Mouse (Mus musculus): ENCODE measurements around the gene Stk39. TPM values are rescaled to one million over a fixed set of nuclear protein-coding genes. Genes with fewer than 3 reads are reported as not detected.
A peak's percentile ranks its signal among the peaks of the same experiment; 100 is the strongest.

The Stk39 gene
- total RNA-seq, 2 experiments from 2014 or later: 0.36 TPM; not detected in 1

GRCm38 (mm10) chr2:68387824-68388582 lies 84.1 kb downstream of the Stk39 start:
- no peak for ATAC-seq (replicated peaks; ENCODE audit: poor library complexity, severe bottlenecking)

- no peak for ATAC-seq (replicated peaks; ENCODE audit: poor library complexity, severe bottlenecking)
Observed at GRCm38 (mm10) chr2:68386313-68386863, 85.7 kb downstream of the Stk39 start.

GRCm38 (mm10) chr2:68385654-68386312 lies 86.3 kb downstream of the Stk39 start:
- ATAC-seq (replicated peaks; ENCODE audit: poor library complexity, severe bottlenecking): no peak

DNA sequence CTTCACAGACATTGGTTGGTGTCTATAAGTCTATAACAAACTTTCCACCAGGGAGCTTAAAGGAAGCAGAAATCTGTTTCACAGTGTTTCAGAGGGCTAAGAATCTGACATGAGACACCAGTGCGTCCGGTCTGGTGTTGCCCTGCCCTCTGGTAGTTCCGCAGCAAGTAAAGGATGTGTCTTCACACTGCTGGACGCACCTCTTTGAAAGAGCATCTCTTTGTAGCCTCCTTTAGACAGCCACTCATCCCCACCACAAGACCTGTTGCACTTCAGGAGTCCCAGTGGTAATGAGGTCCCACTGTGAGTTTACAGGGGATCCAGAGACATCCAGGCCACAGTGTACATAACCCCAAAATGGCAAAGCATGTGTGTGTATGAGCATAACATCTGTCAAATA lies 88.1 kb downstream of the Stk39 start:
- ATAC-seq (replicated peaks; ENCODE audit: poor library complexity, severe bottlenecking): no peak

DNA sequence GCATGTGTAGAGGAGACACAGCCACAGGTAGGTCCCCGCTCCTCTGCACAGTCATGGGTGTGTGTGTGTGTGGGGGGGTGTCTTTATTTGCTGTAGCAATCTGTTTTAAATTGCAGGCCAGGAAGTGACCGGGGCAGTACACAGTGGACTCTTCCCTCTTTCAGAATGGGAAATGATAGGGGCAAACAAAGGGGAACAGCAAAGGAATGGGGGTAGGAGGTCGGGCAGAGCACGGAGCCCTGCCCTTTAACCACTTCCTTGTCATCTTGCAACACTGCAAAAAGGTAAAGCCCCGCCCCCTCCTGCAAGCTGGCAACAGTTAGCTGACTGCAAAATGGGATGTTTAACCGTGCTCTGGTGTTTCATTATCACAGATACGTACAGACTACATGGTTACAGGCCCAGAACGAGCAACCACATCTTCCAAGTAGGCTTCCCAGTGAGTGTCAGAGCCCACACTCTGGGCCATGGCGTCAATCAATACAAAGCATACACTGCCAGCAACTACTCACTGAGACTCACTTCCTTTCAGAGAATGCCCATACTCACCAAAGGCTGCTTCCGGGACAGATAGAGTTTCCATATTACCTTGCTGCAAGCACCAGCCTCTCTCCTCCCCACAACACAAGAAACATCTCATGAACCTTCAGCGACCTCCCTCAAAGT lies 89.5 kb downstream of the Stk39 start:
- ATAC-seq (replicated peaks; ENCODE audit: poor library complexity, severe bottlenecking): peak; percentile 84

DNA sequence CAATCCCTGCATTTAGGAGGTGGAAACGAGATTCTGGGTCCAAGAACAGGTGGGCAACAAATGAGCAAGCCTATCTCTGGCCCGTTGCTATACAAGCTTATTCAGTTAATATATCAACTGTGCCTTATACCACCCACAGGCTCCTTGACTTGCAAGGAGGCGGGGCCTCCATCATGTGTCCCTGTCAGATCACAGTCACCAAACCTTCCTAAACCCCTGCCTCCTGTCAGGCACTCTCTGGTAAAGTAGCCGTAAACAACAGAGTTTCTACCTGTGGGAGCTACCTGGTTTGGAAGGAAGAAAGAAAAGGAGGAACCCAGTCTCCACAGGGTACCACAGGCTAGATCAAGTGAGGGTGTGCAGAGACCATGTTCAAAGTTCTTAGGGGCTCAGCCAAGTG lies 90.2 kb downstream of the Stk39 start:
- no peak for ATAC-seq (replicated peaks; ENCODE audit: poor library complexity, severe bottlenecking)

DNA sequence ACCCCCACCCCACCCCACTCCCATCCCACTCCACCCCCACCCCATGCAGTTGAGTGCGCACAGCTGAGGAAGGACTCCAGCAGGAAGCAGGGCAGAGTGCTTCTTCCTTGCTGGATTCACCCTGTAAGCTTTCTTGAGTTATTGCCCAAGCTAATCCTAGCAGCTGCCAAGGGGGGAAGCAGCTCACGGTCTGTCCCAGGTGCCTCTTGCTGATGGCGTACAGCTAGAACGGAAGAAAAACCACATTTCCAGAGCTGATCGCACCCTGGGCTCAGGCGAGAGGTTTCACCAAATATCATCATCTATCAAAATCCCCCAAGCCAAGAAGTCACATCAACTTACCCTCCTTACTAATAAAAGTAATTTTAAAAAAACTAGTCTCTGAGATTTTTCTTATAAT lies 90.9 kb downstream of the Stk39 start:
- ATAC-seq (replicated peaks; ENCODE audit: poor library complexity, severe bottlenecking): peak; percentile 61

GRCm38 (mm10) chr2:68379631-68380030 lies 92.4 kb downstream of the Stk39 start:
- ATAC-seq (replicated peaks; ENCODE audit: poor library complexity, severe bottlenecking): no peak

DNA sequence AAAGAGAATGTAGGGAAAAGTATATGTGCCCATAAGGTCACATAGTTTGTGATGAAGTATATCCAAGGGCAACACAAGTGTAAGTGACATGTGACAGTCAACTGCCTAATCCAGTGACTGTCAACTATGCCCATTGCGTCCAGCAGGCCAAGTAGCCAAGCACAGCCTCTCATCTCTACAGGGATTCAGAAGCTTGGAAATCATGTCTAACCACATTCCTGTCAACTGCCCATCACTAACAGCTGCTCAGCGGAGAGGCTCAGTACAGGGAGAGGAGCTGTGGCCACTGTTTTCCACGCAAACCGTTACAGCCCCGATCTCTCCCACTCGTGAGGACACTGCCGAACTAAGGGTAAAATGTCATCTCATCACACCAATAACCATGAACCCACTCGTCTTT lies 93.7 kb downstream of the Stk39 start:
- no peak for ATAC-seq (replicated peaks; ENCODE audit: poor library complexity, severe bottlenecking)

- no peak for ATAC-seq (replicated peaks; ENCODE audit: poor library complexity, severe bottlenecking)
Observed at GRCm38 (mm10) chr2:68377251-68377681, 94.8 kb downstream of the Stk39 start.

GRCm38 (mm10) chr2:68376660-68377059 lies 95.4 kb downstream of the Stk39 start:
- no peak for ATAC-seq (replicated peaks; ENCODE audit: poor library complexity, severe bottlenecking)

GRCm38 (mm10) chr2:68374202-68374601 lies 97.9 kb downstream of the Stk39 start:
- ATAC-seq (replicated peaks; ENCODE audit: poor library complexity, severe bottlenecking): no peak

GRCm38 (mm10) chr2:68371912-68372311 lies 100.2 kb downstream of the Stk39 start:
- no peak for ATAC-seq (replicated peaks; ENCODE audit: poor library complexity, severe bottlenecking)

GRCm38 (mm10) chr2:68370326-68370725 lies 101.7 kb downstream of the Stk39 start:
- ATAC-seq (replicated peaks; ENCODE audit: poor library complexity, severe bottlenecking): peak; percentile 31; the same call in 1 of the 2 replicates

GRCm38 (mm10) chr2:68369080-68369479 lies 103.0 kb downstream of the Stk39 start:
- no peak for ATAC-seq (replicated peaks; ENCODE audit: poor library complexity, severe bottlenecking)

DNA sequence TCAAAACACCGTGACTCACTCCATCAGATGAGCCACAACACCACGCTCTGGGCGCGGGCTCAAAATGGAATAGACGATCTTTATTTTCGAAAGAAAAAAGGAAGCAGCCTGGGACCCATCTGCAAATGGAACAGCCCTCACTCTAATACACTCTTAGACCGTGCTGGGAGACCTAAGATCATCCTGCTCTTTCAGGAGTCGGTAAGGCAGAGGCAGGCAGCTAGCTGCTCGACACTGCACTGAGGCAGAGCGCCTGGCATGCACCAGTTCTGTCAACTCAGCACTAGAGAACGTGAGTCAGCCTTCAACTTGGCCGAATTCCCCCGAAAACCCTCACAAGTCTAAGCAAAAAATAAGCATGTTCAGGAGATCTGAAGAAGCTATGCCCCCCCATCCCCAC lies 104.1 kb downstream of the Stk39 start:
- no peak for ATAC-seq (replicated peaks; ENCODE audit: poor library complexity, severe bottlenecking)

DNA sequence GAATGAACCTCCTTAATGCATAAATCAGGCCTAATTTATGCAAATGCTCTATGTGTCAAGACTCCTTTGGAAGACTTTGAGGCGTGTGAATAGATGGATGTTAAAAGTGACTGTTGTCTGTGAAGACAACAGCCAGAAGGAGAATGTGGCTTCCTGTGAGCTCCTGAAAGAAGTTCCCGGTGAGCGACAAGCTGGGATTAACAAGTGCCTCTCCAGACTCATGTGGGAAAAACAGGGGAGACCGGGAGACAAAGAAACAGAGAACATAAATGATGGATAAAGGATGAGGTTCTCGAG lies 105.2 kb downstream of the Stk39 start:
- ATAC-seq (replicated peaks; ENCODE audit: poor library complexity, severe bottlenecking): no peak

DNA sequence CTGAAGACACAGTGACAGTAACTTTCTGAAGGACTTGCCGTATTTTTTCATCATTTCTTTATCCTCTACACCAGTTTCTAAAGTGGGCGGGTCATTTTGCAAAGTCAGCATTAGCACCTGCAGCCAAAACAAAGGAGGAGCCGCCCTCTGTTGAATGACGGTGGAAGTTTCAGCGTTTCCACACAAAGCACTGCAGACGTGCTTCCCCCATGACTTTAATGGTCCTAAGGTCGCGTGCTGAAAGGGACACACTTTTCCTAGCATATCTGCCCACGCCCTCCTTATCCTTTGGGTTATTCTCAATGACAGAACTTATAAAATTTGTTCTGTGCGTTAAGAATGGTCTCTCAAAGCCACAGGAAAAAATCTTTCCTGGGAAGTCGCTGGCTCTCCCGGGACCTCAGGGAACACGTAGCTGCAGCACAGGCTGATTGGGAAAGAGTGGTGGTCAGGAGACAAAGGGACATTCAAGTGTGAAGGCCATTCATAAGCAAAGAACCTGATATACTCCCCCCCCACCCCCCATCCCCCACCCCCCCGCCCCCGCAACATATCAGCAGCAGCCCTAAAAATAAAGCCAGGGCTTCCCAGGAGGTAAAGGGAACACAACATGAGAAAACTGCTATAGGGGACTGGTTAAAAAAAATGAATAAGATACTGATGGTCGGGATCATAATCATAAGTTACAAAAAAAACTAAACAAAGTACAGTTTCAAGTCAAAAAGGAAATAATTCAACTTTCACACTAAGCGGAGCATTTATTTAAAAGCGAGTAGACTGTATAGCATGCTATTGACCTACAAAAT lies 105.8 kb downstream of the Stk39 start:
- peak; percentile 58 for ATAC-seq (replicated peaks; ENCODE audit: poor library complexity, severe bottlenecking)

DNA sequence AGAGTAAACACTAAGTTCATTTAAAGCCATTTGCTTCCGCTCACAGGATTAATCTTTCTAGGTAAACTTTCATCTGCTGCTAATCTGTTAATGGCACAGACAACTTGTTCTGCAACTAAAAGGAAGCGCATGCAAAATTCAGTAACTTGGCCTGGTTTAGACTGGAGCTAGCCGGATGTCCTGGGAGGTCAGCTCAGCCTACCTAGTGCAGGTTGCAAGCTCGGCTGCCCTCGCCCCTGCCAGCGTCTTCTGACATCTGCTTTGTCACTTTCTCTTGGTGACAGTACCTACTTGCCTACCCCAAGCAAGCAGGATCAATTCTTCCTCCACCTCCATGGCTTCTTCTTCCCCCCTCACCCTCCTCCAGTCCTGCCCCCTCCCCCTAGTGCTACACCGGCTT lies 106.6 kb downstream of the Stk39 start:
- ATAC-seq (replicated peaks; ENCODE audit: poor library complexity, severe bottlenecking): no peak

- ATAC-seq (replicated peaks; ENCODE audit: poor library complexity, severe bottlenecking): peak; percentile 88
Observed at GRCm38 (mm10) chr2:68364181-68364900, 107.7 kb downstream of the Stk39 start.
